Mouse (Mus musculus): ENCODE results near the gene Ppfibp2. TPM values are rescaled to one million over a fixed set of nuclear protein-coding genes. Genes with fewer than 3 reads are reported as not detected.

Ppfibp2 gene
- polyA plus RNA-seq, 1 experiment from 2014 or later, result 6.6 TPM

DNA sequence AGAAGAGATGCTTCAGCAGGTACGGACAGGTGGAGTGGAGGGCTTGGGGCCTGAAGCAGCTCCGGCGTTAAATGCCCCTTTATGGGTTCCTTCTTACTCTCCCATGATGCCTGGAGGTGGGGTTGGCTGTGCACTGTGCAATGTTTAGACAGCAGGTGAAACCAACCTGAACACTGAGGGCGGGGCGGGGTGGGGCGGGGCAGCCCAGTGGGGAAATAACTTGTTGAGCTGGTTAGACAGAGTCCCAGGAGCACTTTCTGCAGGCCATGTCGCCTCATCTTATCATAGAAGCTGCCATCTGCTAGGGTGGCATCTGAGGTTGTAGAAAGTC, 90.9 kb downstream of the Ppfibp2 start:
- no peaks in the 10 kb centered on the region for H3K9me3 ChIP-seq (replicated peaks)
- no peak overlapping the region for H3K4me2 ChIP-seq
- 90% methylated on average over 7 of the region's 7 CpGs for WGBS
- H3K27ac ChIP-seq (ENCODE audit: poor library complexity, severe bottlenecking), result no peak overlapping the region
- peaks cover 3% of the 10 kb centered on the region; the same call in 1 of the 2 replicates for H3K36me3 ChIP-seq
- H3K9ac ChIP-seq, result no peak overlapping the region
- ATAC-seq (ENCODE audit: insufficient number of reproducible peaks, low FRiP score), result no peak
- peaks cover 20% of the 10 kb centered on the region for H3K4me1 ChIP-seq (replicated peaks)
- H3K4me3 ChIP-seq, result no peak overlapping the region
- H3K27me3 ChIP-seq (replicated peaks), result 0 out of 2 replicates have a peak, but pooled peaks cover 3% of the 10 kb centered on the region

- no peaks in the 10 kb centered on the region for H3K36me3 ChIP-seq
- no peak overlapping the region for H3K4me3 ChIP-seq
- whole genome bisulfite sequencing, result 19% methylated on average over 3 of the region's 3 CpGs
- no peak overlapping the region for H3K27ac ChIP-seq (ENCODE audit: poor library complexity, severe bottlenecking)
- ATAC-seq (ENCODE audit: insufficient number of reproducible peaks, low FRiP score), result no peak
- H3K9me3 ChIP-seq (replicated peaks), result no peaks in the 10 kb centered on the region
- no peak overlapping the region for H3K4me2 ChIP-seq
- H3K4me1 ChIP-seq (replicated peaks), result peaks cover 30% of the 10 kb centered on the region
- H3K27me3 ChIP-seq (replicated peaks), result no peaks in the 10 kb centered on the region
- no peak overlapping the region for H3K9ac ChIP-seq
Observed at GRCm38 (mm10) chr7:107687412-107687811, 92.4 kb downstream of the Ppfibp2 start.

DNA sequence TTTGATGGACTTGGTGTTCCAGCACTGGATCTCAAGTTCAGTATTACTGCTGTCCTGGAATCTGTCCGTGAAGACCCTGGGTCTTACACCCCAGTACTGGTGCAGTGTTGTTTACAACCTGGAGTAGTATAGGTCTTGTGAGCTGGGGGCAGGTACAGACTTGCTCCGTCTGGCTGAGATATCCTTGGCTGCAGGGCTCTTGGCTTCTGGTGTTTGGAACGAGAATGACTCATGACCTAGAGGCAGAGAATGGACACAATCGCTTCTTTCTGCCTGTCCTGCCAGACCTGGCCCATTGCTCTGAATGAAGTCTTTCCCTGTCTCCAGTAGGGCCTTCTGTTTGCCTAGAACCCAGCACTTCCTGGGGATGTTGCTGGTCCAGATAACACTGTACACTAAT, 93.0 kb downstream of the Ppfibp2 start:
- H3K27me3 ChIP-seq (replicated peaks), result no peaks in the 10 kb centered on the region
- H3K4me3 ChIP-seq, result no peak overlapping the region
- no peaks in the 10 kb centered on the region for H3K9me3 ChIP-seq (replicated peaks)
- H3K4me1 ChIP-seq (replicated peaks), result peaks cover 31% of the 10 kb centered on the region
- WGBS, result 52% methylated on average over 4 of the region's 4 CpGs
- no peak overlapping the region for H3K9ac ChIP-seq
- H3K36me3 ChIP-seq, result no peaks in the 10 kb centered on the region
- H3K4me2 ChIP-seq, result no peak overlapping the region
- H3K27ac ChIP-seq (ENCODE audit: poor library complexity, severe bottlenecking), result no peak overlapping the region
- no peak for ATAC-seq (ENCODE audit: insufficient number of reproducible peaks, low FRiP score)

- peaks cover 31% of the 10 kb centered on the region for H3K4me1 ChIP-seq (replicated peaks)
- no peak overlapping the region for H3K9ac ChIP-seq
- H3K4me2 ChIP-seq, result peak overlapping the region; percentile 34
- H3K27me3 ChIP-seq (replicated peaks), result no peaks in the 10 kb centered on the region
- peak; percentile 37; the same call in 1 of the 2 replicates for ATAC-seq (ENCODE audit: insufficient number of reproducible peaks, low FRiP score)
- 14% methylated on average over 17 of the region's 17 CpGs for WGBS
- no peaks in the 10 kb centered on the region for H3K36me3 ChIP-seq
- no peak overlapping the region for H3K4me3 ChIP-seq
- H3K9me3 ChIP-seq (replicated peaks), result no peaks in the 10 kb centered on the region
- H3K27ac ChIP-seq (ENCODE audit: poor library complexity, severe bottlenecking), result peak overlapping the region; percentile 54
Observed at GRCm38 (mm10) chr7:107690426-107691221, 95.6 kb downstream of the Ppfibp2 start.

- H3K4me1 ChIP-seq (replicated peaks), result peaks cover 31% of the 10 kb centered on the region
- H3K4me2 ChIP-seq, result no peak overlapping the region
- 41% methylated on average over 6 of the region's 6 CpGs for WGBS
- H3K36me3 ChIP-seq, result no peaks in the 10 kb centered on the region
- H3K4me3 ChIP-seq, result no peak overlapping the region
- H3K9me3 ChIP-seq (replicated peaks), result no peaks in the 10 kb centered on the region
- ATAC-seq (ENCODE audit: insufficient number of reproducible peaks, low FRiP score), result no peak
- no peaks in the 10 kb centered on the region for H3K27me3 ChIP-seq (replicated peaks)
- no peak overlapping the region for H3K9ac ChIP-seq
- H3K27ac ChIP-seq (ENCODE audit: poor library complexity, severe bottlenecking), result no peak overlapping the region
Observed at GRCm38 (mm10) chr7:107691493-107691892, 96.5 kb downstream of the Ppfibp2 start.

DNA sequence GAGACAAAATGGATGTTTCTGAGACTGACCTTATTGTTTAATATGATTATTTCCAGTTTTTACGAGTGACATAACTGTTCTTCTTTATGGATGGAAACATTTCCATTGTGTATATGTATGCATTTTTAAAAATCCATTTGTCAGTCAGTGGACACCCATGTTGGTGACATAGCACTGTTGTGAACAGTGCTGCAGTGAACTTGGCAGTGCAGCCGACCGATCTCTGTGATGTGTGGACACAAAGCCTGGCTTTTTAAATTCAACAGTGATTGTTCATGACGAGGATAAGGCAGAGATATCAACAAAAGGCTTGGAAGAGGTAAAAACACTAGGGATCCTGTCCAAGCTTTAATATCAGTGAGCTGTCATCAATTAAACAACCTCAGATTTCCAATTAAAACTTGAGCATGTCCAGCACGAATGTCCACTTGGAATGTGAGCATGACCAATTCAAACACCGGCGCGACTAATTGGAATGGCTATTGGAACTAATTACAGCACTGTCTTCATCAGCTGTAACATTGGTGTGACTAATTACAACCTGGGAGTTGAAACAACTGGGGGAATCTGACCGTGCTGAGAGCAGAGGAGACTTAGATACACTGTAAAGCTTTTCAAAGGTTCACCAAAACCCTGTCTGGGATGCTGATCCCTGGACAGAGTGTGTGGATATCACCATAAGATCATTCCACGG, 99.4 kb downstream of the Ppfibp2 start:
- Histone ChIP-seq H3K27me3 (replicated peaks) (no peaks in the 10 kb centered on the region), H3K4me2 (no peak overlapping the region), H3K4me1 (replicated peaks) (peaks cover 23% of the 10 kb centered on the region), H3K27ac (ENCODE audit: poor library complexity, severe bottlenecking) (no peak overlapping the region), H3K9ac (no peak overlapping the region), H3K9me3 (replicated peaks) (no peaks in the 10 kb centered on the region), H3K36me3 (0 out of 2 replicates have a peak, but pooled peaks cover 6% of the 10 kb centered on the region), H3K4me3 (no peak overlapping the region)
- 67% methylated on average over 10 of the region's 10 CpGs for WGBS
- ATAC-seq (ENCODE audit: insufficient number of reproducible peaks, low FRiP score), result no peak

- Histone ChIP-seq H3K36me3 (peaks cover 11% of the 10 kb centered on the region; the same call in 1 of the 2 replicates), H3K27me3 (replicated peaks) (no peaks in the 10 kb centered on the region), H3K4me2 (no peak overlapping the region), H3K9ac (no peak overlapping the region), H3K4me1 (replicated peaks) (0 out of 2 replicates have a peak, but pooled peaks cover 4% of the 10 kb centered on the region), H3K9me3 (replicated peaks) (no peaks in the 10 kb centered on the region), H3K27ac (ENCODE audit: poor library complexity, severe bottlenecking) (no peak overlapping the region), H3K4me3 (no peak overlapping the region)
- WGBS, result 84% methylated on average over 5 of the region's 5 CpGs
- no peak for ATAC-seq (ENCODE audit: insufficient number of reproducible peaks, low FRiP score)
Observed at GRCm38 (mm10) chr7:107697066-107697465, 102.1 kb downstream of the Ppfibp2 start.

DNA sequence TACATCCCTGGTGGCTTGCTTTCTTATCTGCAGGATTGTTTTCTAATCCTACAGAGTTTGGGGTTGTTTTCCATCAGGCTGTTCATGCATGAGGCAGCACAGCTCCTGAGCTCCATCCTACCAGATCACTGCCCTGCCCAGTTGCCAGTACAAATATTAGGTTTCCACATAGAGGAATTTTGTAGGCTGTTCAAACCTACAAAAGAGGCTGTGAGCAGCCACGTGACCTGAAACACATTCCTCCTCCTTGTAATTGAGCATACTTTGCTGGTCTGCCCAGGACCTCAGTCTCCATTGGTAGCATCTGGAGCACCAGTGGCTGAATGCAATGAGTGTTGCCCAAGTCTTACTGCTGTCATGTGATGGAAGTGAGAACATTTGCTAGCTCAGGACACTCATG, 104.9 kb downstream of the Ppfibp2 start:
- no peaks in the 10 kb centered on the region for H3K27me3 ChIP-seq (replicated peaks)
- H3K4me2 ChIP-seq, result no peak overlapping the region
- WGBS, result 46% methylated on average over 1 of the region's 1 CpGs
- H3K9me3 ChIP-seq (replicated peaks), result no peaks in the 10 kb centered on the region
- ATAC-seq (ENCODE audit: insufficient number of reproducible peaks, low FRiP score), result no peak
- H3K27ac ChIP-seq (ENCODE audit: poor library complexity, severe bottlenecking), result no peak overlapping the region
- H3K4me3 ChIP-seq, result no peak overlapping the region
- H3K36me3 ChIP-seq, result peaks cover 11% of the 10 kb centered on the region; the same call in 1 of the 2 replicates
- peaks cover 7% of the 10 kb centered on the region for H3K4me1 ChIP-seq (replicated peaks)
- no peak overlapping the region for H3K9ac ChIP-seq

DNA sequence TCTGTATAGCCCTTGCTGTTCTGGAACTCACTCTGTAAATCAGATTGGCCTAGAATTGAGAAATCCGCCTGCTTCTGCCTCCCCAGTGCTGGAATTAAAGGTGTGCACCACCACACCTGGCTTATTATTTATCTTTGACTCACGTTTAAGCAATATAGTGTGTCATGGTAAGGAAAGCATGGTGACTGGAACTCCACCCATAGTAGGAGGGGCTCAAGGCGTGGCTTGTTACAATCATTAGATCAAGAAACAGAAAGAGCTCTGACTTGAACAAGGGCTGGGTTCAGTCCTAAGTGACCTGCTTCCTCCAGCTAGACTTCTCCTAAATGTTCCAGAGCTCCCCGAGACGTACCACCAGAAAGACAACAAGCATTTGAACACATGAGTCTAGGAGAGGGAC, 105.6 kb downstream of the Ppfibp2 start:
- Histone ChIP-seq H3K4me2 (no peak overlapping the region), H3K9ac (no peak overlapping the region), H3K27me3 (replicated peaks) (no peaks in the 10 kb centered on the region), H3K36me3 (peaks cover 11% of the 10 kb centered on the region; the same call in 1 of the 2 replicates), H3K27ac (ENCODE audit: poor library complexity, severe bottlenecking) (no peak overlapping the region), H3K9me3 (replicated peaks) (no peaks in the 10 kb centered on the region), H3K4me3 (no peak overlapping the region), H3K4me1 (replicated peaks) (peaks cover 11% of the 10 kb centered on the region)
- no peak for ATAC-seq (ENCODE audit: insufficient number of reproducible peaks, low FRiP score)
- 81% methylated on average over 5 of the region's 5 CpGs for WGBS

DNA sequence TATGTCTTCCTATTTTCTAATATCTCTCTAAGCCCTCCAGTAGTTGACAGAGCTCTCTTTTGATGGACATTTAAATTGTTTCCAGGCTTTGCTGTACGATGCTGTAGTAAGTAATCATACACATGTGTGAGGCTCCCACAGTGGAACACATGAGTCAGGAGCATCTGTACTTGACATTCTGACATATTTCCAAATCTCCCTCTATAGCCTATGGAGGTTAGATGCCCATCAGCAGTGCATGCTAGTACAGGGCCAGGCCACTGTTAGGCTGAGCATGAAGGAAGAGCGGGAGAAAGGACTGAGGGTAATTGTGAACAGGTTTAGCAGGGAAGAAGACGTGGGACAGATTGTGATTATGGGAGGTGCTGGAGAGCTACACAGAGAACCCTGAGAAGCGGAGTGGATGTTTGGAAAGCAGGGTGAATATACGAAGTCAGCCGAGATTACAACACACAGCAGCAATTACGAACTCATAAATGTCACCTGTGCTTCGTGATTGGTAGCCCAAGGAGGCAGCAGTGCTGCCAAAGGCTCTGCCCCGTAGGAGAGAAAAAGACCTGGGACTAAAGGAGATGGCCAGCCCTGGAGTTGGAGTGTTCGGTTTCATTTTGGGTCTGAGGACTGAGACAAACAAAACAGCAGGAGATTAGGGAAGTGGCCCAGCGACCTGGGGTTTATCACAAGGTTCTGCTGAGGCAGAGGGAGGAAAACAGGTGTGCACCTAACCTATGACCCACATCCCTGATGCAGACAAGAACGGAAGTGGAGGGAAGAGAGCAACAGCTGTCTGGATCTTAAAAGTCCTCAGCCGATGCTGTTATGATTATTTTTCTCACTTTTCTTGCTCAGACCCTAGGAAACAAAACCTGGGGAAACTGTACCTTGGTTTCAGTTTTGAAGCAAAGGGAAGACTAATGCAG, 107.7 kb downstream of the Ppfibp2 start:
- H3K36me3 ChIP-seq, result peaks cover 7% of the 10 kb centered on the region; the same call in 1 of the 2 replicates
- no peak overlapping the region for H3K4me3 ChIP-seq
- H3K27me3 ChIP-seq (replicated peaks), result no peaks in the 10 kb centered on the region
- no peak overlapping the region for H3K9ac ChIP-seq
- no peak overlapping the region for H3K27ac ChIP-seq (ENCODE audit: poor library complexity, severe bottlenecking)
- H3K9me3 ChIP-seq (replicated peaks), result no peaks in the 10 kb centered on the region
- 69% methylated on average over 13 of the region's 13 CpGs for WGBS
- H3K4me1 ChIP-seq (replicated peaks), result peaks cover 23% of the 10 kb centered on the region
- no peak for ATAC-seq (ENCODE audit: insufficient number of reproducible peaks, low FRiP score)
- H3K4me2 ChIP-seq, result no peak overlapping the region

GRCm38 (mm10) chr7:107705941-107706340, 110.9 kb downstream of the Ppfibp2 start:
- H3K36me3 ChIP-seq, result peaks cover 1% of the 10 kb centered on the region; the same call in 1 of the 2 replicates
- no peak overlapping the region for H3K9ac ChIP-seq
- H3K27ac ChIP-seq (ENCODE audit: poor library complexity, severe bottlenecking), result no peak overlapping the region
- WGBS, result 64% methylated on average over 5 of the region's 5 CpGs
- no peak overlapping the region for H3K4me3 ChIP-seq
- H3K4me2 ChIP-seq, result no peak overlapping the region
- ATAC-seq (ENCODE audit: insufficient number of reproducible peaks, low FRiP score), result no peak
- no peaks in the 10 kb centered on the region for H3K9me3 ChIP-seq (replicated peaks)
- H3K27me3 ChIP-seq (replicated peaks), result no peaks in the 10 kb centered on the region
- peaks cover 34% of the 10 kb centered on the region for H3K4me1 ChIP-seq (replicated peaks)

All from heart, embryonic 12.5 days (tissue).